Mouse (Mus musculus) heart, postnatal 0 days (tissue): ENCODE results near the gene Ffar1.

Experiments used
- CTCF ChIP-seq: IDR thresholded peaks from 2 replicates; pipeline ENCODE4 v1.5.1; 2016; ENCODE audit warnings: antibody characterized with exemption, control low read depth, low read depth
- EP300 ChIP-seq: IDR thresholded peaks from 2 replicates; pipeline ENCODE4 v1.6.1; 2016; ENCODE audit warnings: antibody characterized with exemption, low read depth

- no peak for TF ChIP-seq EP300
- no peak for TF ChIP-seq CTCF
Observed at GRCm38 (mm10) chr7:30847386-30847785, 14.0 kb downstream of the Ffar1 start.
